Mouse (Mus musculus) layer of hippocampus, adult 2 months (tissue): ENCODE data around the gene Acoxl. TPM values are rescaled to one million over a fixed set of nuclear protein-coding genes. Genes with fewer than 3 reads are reported as not detected.

Experiments
- DNase-seq, 2 experiments: peaks; one replicate each; pipeline ENCODE4 v3.0.0; 2022; ENCODE audit warnings: low spot score in 2 of 2
- H3K27ac ChIP-seq: fragments of 200-600 bp; 2 replicates; pipeline ENCODE4 v1.8.1; 2022
- H3K4me3 ChIP-seq: fragments of 200-600 bp; 2 replicates; pipeline ENCODE4 v1.8.1; 2022; ENCODE audit warnings: mild to moderate bottlenecking
- CTCF ChIP-seq: fragments of 200-600 bp; conservative IDR thresholded peaks from 2 replicates; pipeline ENCODE4 v1.8.1; 2022; ENCODE audit warnings: antibody characterized with exemption, mild to moderate bottlenecking, moderate library complexity
- total RNA-seq, 2 experiments: library from RNA; stranded (reverse); gene quantifications; 2 replicates each; pipeline ENCODE4 v1.2.3; 2021

Gene Acoxl
- total RNA-seq, 2 experiments from 2014 or later = not detected

DNA sequence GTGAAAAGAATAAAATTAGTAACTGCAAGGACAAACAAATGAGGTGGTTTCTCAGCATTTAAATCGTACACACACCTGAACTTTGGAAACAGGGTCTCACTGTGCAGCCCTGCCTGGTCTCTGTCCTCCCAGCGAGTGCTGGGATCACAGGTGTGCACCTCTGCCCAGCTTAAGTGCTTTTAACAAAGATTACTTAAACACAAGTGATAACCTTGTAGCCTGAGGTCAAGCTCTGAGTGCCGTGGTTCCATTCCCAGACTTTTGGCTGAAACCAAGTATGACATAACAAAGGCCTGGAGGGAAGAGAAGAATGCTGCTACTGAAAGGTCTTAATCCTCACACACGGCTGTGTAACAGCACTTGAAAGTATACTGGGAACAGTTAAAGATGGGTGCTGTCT, 149.0 kb downstream of the Acoxl start:
- no peak for TF ChIP-seq CTCF
- H3K27ac ChIP-seq = no peak overlapping the region
- DNase-seq = no peak
- H3K4me3 ChIP-seq = no peak overlapping the region

DNA sequence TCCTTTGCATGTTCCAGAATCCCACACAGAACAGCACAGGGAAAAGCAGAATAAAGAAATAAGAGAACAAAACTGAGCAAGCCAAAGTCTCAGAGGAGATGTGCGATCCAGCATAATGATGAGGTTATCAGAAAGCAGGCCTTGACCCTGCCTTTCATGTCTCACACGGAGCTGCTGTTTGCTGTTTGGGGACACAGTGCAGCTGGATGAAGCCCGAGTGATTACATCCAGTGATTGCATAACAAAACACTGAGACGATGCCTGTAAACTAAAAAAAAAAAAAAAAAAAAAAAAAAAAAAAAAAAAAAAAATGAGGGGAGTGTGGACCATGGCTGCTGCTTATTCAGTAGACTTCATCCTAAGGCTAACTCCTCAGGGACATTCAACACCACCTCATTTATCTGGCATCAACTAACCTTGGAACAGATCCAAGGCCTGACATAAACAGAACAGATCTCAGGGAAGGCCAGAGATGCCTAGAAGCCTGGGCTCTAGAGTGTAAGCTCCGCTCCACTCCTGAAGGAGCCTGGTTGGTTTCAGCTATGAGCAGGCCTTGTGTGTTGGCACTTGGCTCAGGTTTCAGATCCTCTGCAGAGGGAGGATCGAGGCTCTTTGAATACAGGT, 152.3 kb downstream of the Acoxl start:
- no peak for TF ChIP-seq CTCF
- H3K4me3 ChIP-seq = no peak overlapping the region
- no peak for DNase-seq
- no peak overlapping the region for H3K27ac ChIP-seq

DNA sequence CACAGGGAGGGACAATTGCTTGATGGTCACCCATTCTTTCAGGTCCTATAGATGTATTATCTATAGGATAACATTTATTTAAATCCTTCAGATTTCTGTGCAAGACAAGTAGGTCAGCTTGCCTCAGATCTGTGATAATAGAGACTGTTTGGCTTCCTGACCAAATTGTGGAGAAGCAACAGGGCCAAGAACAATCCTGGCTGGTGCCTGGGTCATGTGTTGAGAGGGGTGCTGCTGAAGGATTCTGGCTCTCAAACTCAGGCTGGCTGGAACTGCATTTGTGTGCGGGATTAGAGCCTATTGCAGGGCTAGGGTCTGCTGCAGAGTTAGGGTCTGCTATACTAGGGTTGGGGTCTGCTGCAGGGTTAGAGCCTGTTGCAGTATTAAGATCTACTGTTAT, 153.0 kb downstream of the Acoxl start:
- no peak overlapping the region for H3K27ac ChIP-seq
- TF ChIP-seq CTCF = no peak
- H3K4me3 ChIP-seq = no peak overlapping the region

DNA sequence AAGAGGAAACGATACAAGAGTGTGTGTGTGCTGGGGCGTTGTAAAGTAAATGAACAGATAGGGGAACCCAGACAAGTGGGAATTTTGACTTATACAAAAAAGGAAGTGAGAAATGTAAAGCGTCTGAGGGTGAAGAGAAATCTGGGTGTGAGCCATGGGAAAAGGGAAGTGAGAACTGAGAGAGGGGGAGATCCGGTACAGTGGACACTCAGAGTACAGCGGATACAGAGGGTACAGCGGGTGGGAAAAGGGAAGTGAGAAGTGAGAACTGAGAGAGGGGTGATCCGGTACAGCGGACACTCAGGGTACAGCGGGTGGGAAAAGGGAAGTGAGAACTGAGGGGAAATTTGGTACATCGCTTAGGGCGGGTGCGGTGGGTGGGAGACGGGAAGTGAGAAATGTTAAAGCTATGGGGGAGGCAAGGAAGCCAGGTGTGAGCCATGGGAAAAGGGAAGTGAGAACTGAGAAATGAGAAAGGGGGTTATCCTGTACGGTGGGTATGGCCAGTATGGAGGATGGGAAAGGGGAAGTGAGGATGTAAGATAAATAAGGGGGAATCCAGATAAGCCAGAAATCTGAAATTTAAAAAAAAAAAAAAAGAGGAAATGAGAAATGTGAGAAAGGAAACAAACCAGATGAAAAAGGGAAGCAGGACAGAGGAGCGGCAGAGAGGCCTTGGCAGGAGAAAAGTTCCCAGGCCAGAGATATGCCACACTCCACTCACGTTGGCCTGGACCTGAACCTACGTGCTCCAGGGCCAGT, 170.2 kb downstream of the Acoxl start:
- no peak for TF ChIP-seq CTCF
- H3K27ac ChIP-seq = no peak overlapping the region
- DNase-seq = no peak
- H3K4me3 ChIP-seq = no peak overlapping the region

More for the DNA sequence above, 153.0 kb downstream of the Acoxl start:
- no peak for DNase-seq

DNA sequence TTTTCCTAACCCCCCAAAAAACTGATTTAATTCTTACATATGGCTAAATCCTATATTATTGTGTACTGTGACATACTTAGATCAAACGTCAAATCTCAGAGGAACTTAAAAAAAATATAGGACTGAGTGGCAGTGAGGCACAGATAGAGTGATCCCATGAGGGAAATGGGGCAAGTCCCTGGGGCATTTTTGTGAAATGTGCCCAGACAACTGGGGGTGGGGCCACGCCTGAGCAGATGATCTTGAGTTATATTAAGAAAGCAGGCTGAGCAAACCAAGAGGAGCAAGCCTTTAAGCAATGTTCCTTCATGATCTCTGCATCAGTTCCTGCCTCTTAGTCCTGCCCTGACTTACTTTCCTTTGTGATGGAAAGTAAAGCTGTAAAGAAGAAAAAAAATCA, 175.9 kb downstream of the Acoxl start:
- Histone ChIP-seq H3K27ac (no peak overlapping the region), H3K4me3 (no peak overlapping the region)
- TF ChIP-seq CTCF = no peak
- DNase-seq = no peak

DNA sequence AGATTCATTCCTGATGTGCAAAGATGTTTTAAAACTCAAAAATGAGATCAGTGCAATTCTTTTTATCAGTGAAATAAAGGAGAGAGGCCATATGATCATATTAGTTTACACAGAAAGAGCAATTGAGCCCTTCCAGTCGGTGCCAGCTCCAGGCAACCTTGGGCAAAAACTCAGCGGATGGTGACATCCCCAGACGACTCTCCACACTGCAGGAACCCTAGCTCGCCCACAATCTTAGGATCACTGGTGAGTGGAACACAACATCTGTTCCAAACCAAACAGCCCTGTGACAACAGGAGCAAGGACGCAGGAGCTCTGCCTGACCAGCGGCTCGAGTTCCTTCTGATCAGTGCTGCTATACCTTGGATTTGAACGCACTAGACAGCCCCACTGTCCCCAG, 176.9 kb downstream of the Acoxl start:
- no peak for DNase-seq
- H3K27ac ChIP-seq = no peak overlapping the region
- H3K4me3 ChIP-seq = no peak overlapping the region
- TF ChIP-seq CTCF = no peak

DNA sequence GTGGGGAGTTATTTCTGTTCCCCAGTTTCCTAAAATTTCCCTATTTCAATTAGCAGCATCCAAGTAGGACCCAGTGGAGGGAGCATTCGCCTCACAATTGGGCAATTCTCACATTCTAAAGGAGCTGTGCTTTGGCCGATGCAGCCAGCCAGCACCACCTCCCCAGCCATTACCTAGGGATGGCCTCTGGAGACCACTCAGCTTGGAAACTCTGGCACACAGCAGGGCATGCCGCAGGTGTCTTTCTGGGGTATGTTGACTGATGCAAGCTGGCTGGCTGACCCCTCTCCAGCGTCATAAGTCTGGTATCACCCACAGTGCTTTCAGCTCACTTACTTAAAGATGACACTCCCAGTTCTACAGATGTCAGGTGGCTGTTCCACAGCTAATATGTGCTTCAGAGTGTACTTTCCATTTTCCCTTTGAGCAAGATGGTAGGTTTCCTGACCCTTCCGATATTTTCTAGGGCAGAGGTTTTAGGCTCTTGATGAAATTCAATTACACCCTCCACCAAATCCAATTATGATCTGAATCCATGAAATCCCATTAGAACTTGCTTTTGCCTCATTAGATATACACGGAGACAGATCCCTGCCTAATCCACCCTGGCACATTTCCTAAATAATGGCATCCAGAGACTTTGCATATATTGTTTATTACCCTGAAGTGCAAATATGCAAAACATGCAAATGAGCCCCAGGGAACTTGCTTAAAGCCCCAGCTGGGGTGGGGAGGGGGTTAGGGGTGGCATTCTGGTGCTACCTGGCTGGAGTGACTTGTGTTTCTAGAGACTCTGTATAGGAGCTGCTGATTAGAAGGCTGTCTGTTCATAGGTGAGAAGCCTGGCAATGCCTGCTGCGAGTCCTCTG, 181.6 kb downstream of the Acoxl start:
- H3K4me3 ChIP-seq = no peak overlapping the region
- no peak for TF ChIP-seq CTCF
- no peak for DNase-seq
- H3K27ac ChIP-seq = no peak overlapping the region

DNA sequence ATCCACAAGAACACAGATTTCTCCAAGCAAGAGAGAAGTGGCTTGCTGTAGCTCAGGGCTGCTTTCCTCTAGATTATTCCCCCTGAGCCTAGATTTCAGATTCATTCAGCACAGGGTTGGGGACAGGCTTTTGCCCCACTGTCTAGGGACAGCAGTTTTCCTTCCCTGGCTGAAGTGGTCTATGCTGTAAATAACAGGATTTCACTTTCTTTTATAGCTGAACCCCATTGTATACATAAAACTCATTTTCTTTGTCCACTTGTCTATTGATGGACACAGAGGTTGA, 182.2 kb downstream of the Acoxl start:
- no peak overlapping the region for H3K27ac ChIP-seq
- no peak overlapping the region for H3K4me3 ChIP-seq
- no peak for DNase-seq
- TF ChIP-seq CTCF = no peak

DNA sequence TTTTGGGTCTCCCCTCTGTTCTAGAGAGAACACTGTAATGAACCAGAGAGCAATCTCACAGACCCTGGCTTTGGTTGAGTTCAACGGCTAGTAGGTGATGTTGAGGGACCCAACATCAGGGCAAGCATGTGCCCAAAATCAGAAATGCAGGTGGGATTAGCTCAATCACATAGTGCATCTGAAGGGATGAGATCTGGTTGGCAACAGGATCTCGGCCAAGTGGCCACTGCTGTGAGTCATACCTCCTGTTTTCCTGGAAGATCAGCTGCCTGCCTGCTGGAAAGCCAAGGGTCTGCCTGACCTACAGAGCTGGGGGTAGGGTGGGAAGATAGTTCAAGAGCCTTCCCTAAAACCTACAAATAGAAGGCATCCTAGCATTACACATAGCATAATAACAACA, 185.2 kb downstream of the Acoxl start:
- no peak for TF ChIP-seq CTCF
- DNase-seq = no peak
- no peak overlapping the region for H3K4me3 ChIP-seq
- no peak overlapping the region for H3K27ac ChIP-seq

DNA sequence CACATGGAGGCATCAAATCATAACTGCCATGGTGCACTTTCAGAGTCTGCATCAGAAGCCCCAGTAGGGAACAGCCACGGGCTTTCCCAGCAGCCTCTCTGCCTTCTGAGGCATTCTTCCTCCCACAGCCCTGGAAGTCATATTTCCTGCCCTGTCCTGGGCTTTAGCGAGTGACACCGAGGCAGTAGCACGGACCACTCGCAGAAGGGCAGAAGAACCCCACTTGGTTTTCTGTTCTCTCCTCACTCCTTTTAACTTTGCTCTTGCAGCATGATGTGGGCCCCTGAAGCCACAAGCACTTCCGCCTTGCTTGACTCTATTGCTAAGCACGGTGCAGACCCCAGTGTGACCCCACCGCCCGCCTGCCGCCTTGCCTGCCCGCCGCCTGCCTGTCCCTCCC, 189.0 kb downstream of the Acoxl start:
- Histone ChIP-seq H3K27ac (no peak overlapping the region), H3K4me3 (no peak overlapping the region)
- no peak for TF ChIP-seq CTCF
- no peak for DNase-seq

DNA sequence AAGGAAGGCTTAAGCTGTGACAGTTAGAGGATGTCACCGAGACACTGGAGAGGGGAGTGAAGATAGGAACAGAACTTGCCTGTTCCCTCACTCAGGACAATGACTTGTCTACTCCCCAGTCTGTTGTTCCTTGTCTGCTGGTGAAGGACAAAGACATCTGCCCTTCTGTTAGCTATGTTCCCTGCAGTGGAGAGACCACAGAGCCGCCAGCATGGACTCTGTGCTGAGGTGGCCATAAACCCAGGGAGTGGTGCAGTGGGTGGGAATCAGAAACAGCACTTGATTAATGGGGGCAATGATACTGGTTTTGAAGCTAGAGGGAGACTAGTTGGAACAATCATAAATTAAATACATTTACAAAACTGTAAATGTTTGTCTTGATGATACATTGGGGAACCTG, 191.3 kb downstream of the Acoxl start:
- no peak overlapping the region for H3K27ac ChIP-seq
- no peak for DNase-seq
- no peak for TF ChIP-seq CTCF
- H3K4me3 ChIP-seq = no peak overlapping the region

DNA sequence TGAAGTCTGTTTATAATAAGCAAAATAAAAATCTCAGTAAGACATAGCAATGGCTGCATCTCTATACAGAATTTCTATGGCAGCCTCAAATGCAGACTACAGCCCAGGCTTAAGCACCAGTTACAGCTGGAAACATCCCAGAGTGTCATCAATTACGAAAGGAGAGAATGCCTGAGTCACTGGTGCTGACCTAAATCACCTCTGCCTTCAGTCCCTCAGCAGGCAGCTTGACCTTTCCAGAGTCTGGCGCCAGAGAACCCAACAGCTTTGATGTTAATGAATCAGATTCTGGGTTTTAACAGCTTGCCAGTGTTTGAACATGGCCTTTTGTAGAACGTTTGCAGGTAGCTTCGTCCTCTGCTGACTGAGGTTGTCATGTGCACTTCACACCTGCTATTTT, 193.4 kb downstream of the Acoxl start:
- DNase-seq = no peak
- Histone ChIP-seq H3K4me3 (no peak overlapping the region), H3K27ac (no peak overlapping the region)
- TF ChIP-seq CTCF = no peak

DNA sequence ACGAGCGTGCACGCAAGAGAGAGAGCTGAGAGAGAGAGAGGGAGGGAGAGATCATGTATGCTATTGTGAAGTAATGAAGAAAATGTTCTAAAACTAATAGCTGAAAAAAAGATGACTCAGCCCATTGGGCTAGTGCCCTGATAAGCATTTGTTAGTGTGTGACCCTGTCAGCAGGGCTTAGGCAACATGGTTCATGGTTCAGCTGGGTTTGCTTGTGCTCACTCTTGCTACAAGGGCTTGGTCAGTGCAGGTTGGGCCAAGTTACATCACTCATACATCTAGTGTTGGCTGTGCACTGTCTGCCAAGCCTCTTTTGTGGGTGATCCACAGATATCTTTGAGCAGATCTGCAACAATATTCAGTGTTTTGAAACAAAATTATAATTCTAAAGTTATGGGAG, 194.8 kb downstream of the Acoxl start:
- no peak overlapping the region for H3K4me3 ChIP-seq
- no peak overlapping the region for H3K27ac ChIP-seq
- no peak for TF ChIP-seq CTCF
- DNase-seq = no peak
